Mouse (Mus musculus) embryonic facial prominence, embryonic 11.5 days (tissue): Measurements from ENCODE around the gene Epha2. TPM values are rescaled to one million over a fixed set of nuclear protein-coding genes. Genes with fewer than 3 reads are reported as not detected.

ENCODE experiments used
- ATAC-seq: fragments of 200-750 bp; cut with Nextera tagmentation; replicated peaks from 2 replicates; pipeline ENCODE4 v1.8.0; 2017; ENCODE audit warnings: low read depth; ENCODE audit not compliant: insufficient number of reproducible peaks, low FRiP score, low TSS enrichment
- DNase-seq: peaks from one replicate; pipeline ENCODE4 v3.0.0-alpha.2; 2015; ENCODE audit warnings: low spot score
- H3K27ac ChIP-seq: fragments of 300-500 bp; sonication (generic); replicated peaks from 2 replicates; pipeline ENCODE4 v1.5.1; 2014; ENCODE audit warnings: mild to moderate bottlenecking, low read depth, low read length, control low read depth
- H3K27me3 ChIP-seq: fragments of 300-500 bp; sonication (generic); 2 replicates; pipeline ENCODE4 v1.6.1; 2014; ENCODE audit warnings: mild to moderate bottlenecking, low read length, moderate library complexity, mixed read lengths; ENCODE audit not compliant: control insufficient read depth, insufficient read depth
- H3K36me3 ChIP-seq: fragments of 300-500 bp; sonication (generic); replicated peaks from 2 replicates; pipeline ENCODE4 v1.6.1; 2014; ENCODE audit warnings: low read depth, mild to moderate bottlenecking, low read length, moderate library complexity, mixed read lengths; ENCODE audit not compliant: control insufficient read depth, insufficient read depth
- H3K4me1 ChIP-seq: fragments of 300-500 bp; sonication (generic); 2 replicates; pipeline ENCODE4 v1.6.1; 2014; ENCODE audit warnings: low read length, mixed read lengths; ENCODE audit not compliant: control insufficient read depth, insufficient read depth
- H3K4me2 ChIP-seq: fragments of 300-500 bp; sonication (generic); 2 replicates; pipeline ENCODE4 v1.6.1; 2014; ENCODE audit warnings: low read depth, mild to moderate bottlenecking, control low read depth, low read length, moderate library complexity
- H3K4me3 ChIP-seq: fragments of 300-500 bp; sonication (generic); 2 replicates; pipeline ENCODE4 v1.5.1; 2014; ENCODE audit warnings: low read depth, low read length, control low read depth
- H3K9ac ChIP-seq: fragments of 300-500 bp; sonication (generic); replicated peaks from 2 replicates; pipeline ENCODE4 v1.6.1; 2014; ENCODE audit warnings: mild to moderate bottlenecking, control low read depth, low read length
- H3K9me3 ChIP-seq: fragments of 300-500 bp; sonication (generic); replicated peaks from 2 replicates; pipeline ENCODE4 v1.6.1; 2016; ENCODE audit warnings: mild to moderate bottlenecking, low read length, inconsistent platforms, mixed read lengths; ENCODE audit not compliant: control insufficient read depth
- WGBS: fragments of 180-500 bp; shearing (Covaris S2); extraction: QIAGEN DNeasy Blood & Tissue Kit; methylation state at CpG from one replicate; pipeline ENCODE4 v1.1.7; 2014; 5-methylcytosine and 5-hydroxymethylcytosine counted together
- polyA plus RNA-seq: library from polyadenylated mRNA; unstranded; fragments of >200 nt; fragmentation: Nextera tagmentation; extraction: Ambion mirVana; gene quantifications from 2 replicates; pipeline ENCODE4 v1.2.1, GENCODE M21; 2014

The Epha2 gene
- 1.0 and 1.4 TPM in 2 replicates for polyA plus RNA-seq

DNA sequence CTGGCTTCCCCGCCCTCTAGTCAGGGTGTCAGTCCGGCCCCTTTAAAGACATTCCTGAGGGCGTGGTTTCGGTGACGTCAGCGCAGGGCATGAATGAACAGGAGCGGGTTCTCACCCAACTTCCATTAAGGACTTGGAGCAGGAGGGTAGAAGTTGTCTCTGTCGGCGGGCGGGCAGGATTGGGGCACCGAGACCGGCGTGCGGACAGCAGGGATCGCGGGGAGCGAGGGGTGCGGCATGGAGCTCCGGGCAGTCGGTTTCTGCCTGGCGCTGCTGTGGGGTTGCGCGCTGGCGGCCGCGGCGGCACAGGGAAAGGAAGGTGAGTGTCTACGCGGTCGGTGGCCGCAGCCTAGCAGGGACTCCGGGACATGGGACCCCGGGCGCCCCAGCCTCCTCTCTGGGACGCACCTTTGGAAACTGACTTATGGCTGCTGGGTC, at the start of gene Epha2:
TSS of gene Epha2 (plus strand) at position 125 of the 438 bp plus-strand sequence.
- peaks cover 26% of the 10 kb centered on the region for H3K27me3 ChIP-seq
- H3K27ac ChIP-seq = 0 out of 2 replicates have a peak within 1 kb of the TSS, but pooled peaks have one; percentile 35
- H3K9me3 ChIP-seq = no peaks in the 10 kb centered on the region
- H3K9ac ChIP-seq = peak within 1 kb of the TSS; percentile 69
- DNase-seq = peak; percentile 90
- H3K36me3 ChIP-seq = no peaks in the 10 kb centered on the region
- H3K4me2 ChIP-seq = peak within 1 kb of the TSS; percentile 98
- H3K4me3 ChIP-seq = peak within 1 kb of the TSS; percentile 62
- 0 out of 2 replicates have a peak, but pooled peaks have one; percentile 24 for ATAC-seq
- 0% methylated on average over 35 of the region's 35 CpGs for WGBS
- H3K4me1 ChIP-seq = peaks cover 7% of the 10 kb centered on the region

DNA sequence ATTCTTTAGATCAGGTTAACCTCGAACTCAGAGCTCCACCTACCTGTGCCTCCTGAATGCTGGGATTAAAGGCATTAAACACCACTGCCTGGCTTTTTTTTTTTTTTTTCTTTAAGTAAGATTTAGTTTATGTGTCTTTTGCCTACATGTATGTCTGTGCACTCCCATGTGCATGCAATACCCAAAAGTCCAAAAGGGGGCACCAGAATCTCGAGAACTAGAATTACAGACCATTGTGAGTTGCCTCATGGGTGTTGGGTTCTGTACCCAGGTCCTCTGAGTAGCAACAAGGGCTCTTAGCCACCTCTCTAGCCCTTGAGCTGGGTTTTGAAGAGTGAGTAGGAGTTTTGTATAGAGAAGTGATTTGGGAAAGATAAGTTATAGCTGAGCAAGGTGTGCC, 48.4 kb upstream of the Epha2 start:
- DNase-seq = no peak
- Histone ChIP-seq H3K9ac (no peak overlapping the region), H3K27ac (no peak overlapping the region), H3K4me3 (no peak overlapping the region), H3K36me3 (no peaks in the 10 kb centered on the region), H3K9me3 (no peaks in the 10 kb centered on the region), H3K4me1 (no peaks in the 10 kb centered on the region; the same call in none of the 2 replicates), H3K4me2 (no peak overlapping the region), H3K27me3 (peaks cover 19% of the 10 kb centered on the region)
- WGBS = 72% methylated on average over 2 of the region's 2 CpGs
- no peak for ATAC-seq

DNA sequence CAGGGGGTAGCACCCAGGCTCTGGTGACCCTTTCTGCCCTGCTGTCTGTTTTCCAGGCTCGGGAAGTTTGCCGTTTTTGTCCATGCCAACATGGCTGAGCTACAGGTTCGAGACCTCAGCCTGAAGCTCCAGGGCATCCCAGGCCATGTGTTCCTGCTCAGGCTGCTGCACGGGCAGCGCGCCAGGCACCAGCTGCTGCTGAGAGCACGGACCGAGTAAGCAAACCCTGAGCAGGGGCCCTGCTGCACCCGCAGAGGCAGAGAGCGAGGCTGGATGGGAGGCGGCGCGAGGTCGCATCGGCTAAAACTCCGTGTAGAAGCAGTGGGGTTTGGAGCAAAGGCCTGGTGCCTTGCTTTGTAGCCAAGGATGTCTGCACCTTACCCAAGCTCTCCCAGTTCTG, 46.8 kb upstream of the Epha2 start:
- Histone ChIP-seq H3K9ac (no peak overlapping the region), H3K36me3 (no peaks in the 10 kb centered on the region), H3K27ac (no peak overlapping the region), H3K9me3 (no peaks in the 10 kb centered on the region), H3K4me3 (no peak overlapping the region), H3K27me3 (peaks cover 4% of the 10 kb centered on the region), H3K4me1 (no peaks in the 10 kb centered on the region), H3K4me2 (no peak overlapping the region)
- WGBS = 81% methylated on average over 16 of the region's 16 CpGs
- DNase-seq (no peak), ATAC-seq (no peak)

DNA sequence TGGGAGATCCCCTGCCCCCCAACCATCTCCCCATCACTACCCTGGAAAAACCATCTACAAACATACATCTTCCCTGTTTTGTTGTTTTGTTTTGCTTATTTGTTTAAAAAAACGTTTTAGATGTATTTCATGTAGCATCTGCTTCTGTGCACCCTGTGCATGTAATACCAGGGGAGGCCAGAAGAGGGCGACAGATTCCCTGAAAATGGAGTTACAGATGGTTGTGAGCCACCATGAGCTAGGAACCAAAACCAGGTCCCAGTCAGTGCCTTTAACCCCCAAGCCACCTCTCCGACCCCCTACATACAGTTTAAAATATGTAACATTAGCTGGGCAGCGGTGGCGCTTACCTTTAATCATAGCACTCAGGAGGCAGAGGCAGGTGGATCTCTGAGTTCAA, 43.6 kb upstream of the Epha2 start:
- Histone ChIP-seq H3K27ac (no peak overlapping the region), H3K36me3 (no peaks in the 10 kb centered on the region), H3K9ac (no peak overlapping the region), H3K4me1 (no peaks in the 10 kb centered on the region), H3K9me3 (no peaks in the 10 kb centered on the region), H3K4me2 (no peak overlapping the region), H3K4me3 (no peak overlapping the region), H3K27me3 (no peaks in the 10 kb centered on the region)
- ATAC-seq = no peak
- 65% methylated on average over 5 of the region's 5 CpGs for WGBS
- no peak for DNase-seq

DNA sequence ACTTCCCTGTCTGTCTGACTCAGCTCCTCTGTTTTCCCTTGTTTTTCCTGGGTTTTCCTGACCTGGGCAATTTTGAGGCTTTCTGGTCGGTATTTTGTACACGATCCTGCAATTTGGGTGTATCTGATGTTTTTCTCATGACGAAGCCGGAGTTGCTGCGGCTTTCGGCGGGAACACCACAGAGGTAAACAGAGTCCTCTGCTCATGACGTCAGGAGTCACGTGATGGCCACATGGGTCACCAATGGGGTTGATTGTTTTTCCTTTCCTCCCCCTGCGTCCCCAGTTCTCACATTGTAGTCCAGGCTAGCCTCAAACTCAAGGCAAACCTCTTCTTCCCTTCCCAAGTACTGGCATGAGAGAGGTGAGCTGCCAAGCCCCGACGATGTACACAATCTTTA, 41.6 kb upstream of the Epha2 start:
- no peak overlapping the region for H3K4me2 ChIP-seq
- DNase-seq (no peak), ATAC-seq (no peak)
- no peaks in the 10 kb centered on the region for H3K27me3 ChIP-seq
- no peaks in the 10 kb centered on the region for H3K36me3 ChIP-seq
- H3K9me3 ChIP-seq = no peaks in the 10 kb centered on the region
- H3K4me1 ChIP-seq = no peaks in the 10 kb centered on the region
- H3K9ac ChIP-seq = no peak overlapping the region
- no peak overlapping the region for H3K27ac ChIP-seq
- no peak overlapping the region for H3K4me3 ChIP-seq
- 78% methylated on average over 12 of the region's 12 CpGs for WGBS

DNA sequence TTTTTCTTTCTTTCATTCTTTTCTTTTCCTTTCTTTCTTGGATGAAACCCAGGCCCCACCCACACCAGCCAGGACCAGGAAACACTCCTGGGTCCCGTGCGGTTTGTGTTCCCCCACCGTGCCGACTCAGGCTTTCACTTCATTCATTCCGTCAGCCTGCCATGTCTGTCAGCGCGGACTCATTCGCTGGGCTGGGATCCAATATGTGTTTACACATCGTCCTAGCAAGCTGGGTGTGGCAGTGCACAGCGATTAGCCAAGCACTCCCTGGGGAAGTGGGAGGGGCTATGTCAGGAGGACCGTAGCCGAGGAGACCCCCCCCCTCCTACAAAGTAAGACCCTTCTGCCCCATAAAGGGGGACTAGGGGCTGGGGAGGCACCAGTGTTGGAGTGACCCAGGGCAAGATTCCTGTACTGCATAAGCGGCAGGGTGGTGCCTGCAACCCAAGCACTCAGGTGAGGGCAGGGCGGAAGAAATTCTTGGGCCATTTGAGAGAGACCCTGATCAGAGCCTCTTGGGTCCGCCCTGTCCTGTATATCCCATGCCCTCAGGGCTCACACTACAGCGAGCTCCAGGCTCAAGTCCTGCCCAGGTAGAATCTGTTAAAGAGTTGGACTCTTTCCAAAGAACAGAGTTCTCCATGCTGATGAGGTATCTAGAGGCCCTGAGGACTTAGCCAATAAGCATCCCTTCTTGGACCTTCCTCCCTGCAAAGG, 40.9 kb upstream of the Epha2 start:
- H3K9ac ChIP-seq = no peak overlapping the region
- no peaks in the 10 kb centered on the region for H3K27me3 ChIP-seq
- no peak overlapping the region for H3K27ac ChIP-seq
- H3K9me3 ChIP-seq = no peaks in the 10 kb centered on the region
- H3K4me1 ChIP-seq = no peaks in the 10 kb centered on the region
- H3K4me3 ChIP-seq = no peak overlapping the region
- H3K4me2 ChIP-seq = no peak overlapping the region
- 71% methylated on average over 16 of the region's 16 CpGs for WGBS
- peak; percentile 45; the same call in 1 of the 2 replicates for ATAC-seq
- H3K36me3 ChIP-seq = no peaks in the 10 kb centered on the region
- DNase-seq = no peak

DNA sequence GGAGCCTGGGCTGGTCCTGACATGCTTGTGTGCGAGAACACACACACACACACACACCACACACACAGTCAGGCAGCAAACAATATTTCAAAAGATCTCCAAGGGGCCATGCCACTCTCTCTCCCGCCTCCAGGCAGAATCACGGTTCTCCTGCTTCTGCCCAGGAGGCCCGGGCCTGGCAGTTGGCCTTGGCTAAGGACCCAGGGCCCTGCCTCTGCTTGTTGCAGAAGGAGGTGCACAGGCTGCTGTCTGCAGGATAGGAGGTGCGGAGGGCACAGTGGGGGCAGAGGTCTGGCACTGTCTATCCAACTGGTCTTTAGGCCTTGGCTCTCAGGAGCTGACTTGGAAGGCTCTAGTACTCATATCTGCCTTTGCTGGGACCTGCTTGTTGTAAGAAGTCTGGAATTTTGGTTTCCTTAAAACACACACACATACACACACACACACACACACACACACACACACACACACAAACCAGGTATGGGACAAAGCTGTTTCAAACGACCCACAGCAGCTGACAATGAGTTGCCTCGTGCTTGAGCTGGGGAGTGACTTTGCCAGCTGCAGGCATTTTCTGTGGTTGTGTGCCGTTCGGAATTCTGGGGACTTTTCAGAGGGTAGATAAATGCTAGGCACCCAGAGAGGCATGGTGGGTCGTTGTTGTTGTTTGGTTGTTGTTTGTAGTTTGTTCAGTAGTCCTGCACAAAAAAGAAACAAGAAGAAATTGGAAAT, 38.0 kb upstream of the Epha2 start:
- Histone ChIP-seq H3K27me3 (no peaks in the 10 kb centered on the region), H3K9ac (no peak overlapping the region), H3K36me3 (no peaks in the 10 kb centered on the region), H3K4me2 (no peak overlapping the region), H3K27ac (no peak overlapping the region), H3K4me1 (no peaks in the 10 kb centered on the region), H3K4me3 (no peak overlapping the region), H3K9me3 (no peaks in the 10 kb centered on the region; the same call in 1 of the 2 replicates)
- DNase-seq = no peak
- WGBS = 73% methylated on average over 10 of the region's 10 CpGs
- no peak for ATAC-seq
